Mouse (Mus musculus) frontal cortex, postnatal 25 days (tissue): ENCODE results near the gene Mindy1.

ENCODE experiments used
- DNase-seq, 2 experiments: peaks; one replicate each; pipeline ENCODE4 v3.0.0; 2022; ENCODE audit warnings: low spot score in 2 of 2

Gene Mindy1

DNA sequence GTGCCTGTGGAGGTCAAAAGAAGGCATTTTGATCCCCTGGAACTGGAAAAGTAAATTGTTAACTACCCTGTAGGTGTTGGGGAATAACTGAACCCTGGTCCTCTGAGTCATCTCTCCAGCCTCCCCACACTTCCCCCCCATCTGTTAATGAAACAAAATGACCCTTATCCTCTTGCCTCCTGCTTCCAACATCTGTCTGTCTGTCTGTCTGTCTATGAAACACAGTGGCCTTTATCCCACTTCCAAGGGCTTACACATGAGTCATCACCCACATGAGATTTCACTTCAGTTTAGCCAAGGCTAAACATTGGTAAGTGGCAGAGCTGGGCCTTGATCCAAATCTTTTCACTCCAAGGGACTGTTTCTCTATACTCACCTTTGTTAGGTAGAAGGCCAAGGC, 13.3 kb upstream of the Mindy1 start:
- no peak for DNase-seq

DNA sequence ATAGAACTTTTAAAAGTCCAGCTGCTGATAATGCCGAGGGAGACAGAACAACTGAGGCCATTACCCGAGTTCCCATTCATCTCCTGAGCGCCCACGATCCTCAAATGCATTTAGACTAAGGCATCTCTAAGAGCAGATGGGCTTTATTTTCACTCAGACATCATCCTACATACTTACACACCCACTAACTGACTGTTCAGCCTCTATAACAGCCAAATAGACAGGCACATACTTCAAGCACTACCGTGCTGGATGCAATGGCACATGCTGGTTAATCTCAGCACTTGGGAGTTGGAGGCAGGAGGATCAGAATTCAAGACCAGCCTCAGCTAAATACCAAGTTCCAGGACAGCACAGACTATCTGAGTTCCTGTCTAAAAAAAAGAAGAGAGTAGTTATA, 11.4 kb upstream of the Mindy1 start:
- no peak for DNase-seq

DNA sequence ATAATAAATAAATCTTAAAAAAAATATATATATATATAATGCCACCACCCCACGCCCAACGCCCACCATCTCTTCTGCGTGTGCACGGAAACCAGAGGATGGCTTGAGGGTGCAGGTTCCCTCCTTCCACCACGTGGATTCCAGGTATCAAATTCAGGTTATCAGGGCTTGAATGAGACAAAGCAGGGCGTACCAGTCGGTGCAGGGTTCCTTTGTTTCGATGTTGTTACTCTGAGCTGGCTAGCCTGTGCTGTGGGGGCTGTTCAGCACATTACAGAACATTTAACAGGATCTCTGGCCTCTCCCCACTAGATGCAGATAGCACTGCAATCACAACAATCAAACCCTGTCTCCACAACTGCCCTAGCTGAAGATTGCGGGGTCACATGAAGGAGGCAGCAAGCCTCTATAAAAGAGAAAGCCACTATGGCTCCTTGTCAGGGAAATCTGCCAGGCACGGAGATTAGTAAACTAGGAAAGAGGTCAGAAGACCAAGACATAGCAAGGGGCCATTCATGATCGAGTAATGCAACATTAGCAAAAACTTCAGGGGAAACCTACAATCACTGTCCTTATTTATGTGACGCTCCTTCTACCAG, 10.3 kb upstream of the Mindy1 start:
- DNase-seq, result no peak

DNA sequence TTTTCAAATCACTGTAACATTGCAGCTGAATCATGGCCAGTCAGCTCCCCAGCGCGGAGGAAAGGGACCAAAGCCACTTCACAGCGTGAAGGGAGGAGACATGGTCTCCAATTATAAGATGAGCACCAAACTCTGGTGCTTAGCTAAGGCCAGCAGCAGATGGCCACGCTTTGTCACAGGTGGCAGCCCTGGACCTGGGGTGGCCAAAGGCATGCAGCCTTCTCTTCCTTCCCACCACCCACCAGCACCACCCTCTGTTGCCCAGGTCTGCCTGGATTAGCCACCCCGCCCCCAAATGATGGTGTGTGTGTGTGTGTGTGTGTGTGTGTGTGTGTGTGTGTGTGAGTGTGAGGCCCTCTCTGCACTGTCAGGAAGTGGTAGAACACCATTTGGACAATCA, 7.7 kb upstream of the Mindy1 start:
- DNase-seq, result no peak

DNA sequence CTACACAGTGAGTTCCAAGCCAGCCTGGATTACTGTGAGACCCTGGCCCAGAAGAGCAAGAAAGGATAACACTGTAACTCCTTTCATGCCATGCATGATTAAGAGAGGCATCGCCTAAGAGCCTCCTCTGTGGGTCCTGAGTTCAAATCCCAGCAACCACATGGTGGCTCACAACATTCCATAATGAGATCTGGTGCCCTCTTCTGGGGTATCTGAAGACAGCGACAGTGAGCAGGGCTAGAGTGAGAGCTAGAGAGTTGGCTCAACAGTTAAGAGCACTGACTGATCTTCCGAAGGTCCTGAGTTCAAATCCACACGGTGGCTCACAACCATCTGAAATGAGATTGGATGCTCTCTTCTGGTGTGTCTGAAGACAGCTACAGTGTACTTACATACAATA, 6.7 kb upstream of the Mindy1 start:
- DNase-seq, result no peak

DNA sequence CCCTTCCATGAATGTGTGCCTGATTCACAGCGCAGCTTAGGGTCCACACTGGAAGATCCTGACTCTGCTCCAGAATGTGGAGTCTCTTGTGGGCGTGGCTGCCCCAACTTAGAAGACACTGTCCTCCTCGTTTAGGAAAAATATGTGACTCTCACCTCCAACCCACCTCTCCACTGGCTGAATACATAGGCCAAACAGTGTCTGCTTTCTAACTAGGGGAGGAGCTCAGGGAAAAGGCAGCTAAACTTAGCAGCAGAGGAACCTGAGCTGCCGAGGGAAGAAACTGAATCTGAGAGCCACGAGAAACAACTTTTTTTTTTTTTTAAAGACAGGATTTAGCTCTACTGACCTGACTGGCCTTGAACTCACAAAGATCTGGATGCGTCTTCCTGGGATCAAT, 6.0 kb upstream of the Mindy1 start:
- DNase-seq, result no peak

DNA sequence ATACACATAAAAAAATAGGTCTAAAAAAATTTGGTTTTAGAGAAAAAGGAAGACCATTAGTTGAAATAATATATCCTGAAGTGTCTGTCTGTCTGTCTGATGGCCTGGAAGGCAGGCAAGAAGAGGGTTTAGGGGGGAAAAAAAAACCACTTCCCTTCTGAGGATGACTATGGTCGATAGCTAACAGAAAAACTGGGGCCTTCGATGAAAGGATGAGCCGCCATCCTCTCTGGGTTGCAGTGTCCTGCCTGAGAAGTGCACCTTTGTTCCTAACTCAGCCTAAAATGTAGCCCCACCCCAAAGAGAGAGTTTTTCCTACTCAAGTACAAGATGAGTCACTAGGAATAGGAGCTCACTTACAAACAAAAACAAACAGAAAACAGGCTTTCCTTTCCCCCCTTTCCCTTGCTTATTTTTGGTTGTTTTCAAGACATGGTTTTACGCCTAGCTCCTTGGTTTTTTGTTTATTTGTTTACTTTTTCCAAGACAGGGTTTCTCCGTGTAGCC, 4.7 kb upstream of the Mindy1 start:
- DNase-seq, result no peak

DNA sequence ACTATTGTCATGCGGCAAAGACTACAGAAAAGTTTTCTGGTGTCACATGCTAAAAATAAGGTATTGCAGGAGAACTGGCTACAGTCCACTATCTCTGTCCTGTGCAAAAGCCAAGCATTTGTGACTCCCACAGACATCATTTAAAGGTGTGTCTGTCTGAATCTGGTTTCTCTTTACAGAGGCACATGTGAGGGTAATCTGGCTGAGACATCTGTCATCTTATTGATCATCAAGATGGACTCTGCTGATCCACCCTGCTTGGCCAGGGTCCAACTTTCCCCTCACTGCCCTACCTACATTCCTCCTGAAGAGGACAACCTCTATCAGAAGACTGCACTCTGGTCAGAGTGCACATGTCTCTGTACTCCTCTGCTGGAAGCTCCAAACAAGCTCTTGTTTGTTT, 4.0 kb upstream of the Mindy1 start:
- DNase-seq, result no peak

DNA sequence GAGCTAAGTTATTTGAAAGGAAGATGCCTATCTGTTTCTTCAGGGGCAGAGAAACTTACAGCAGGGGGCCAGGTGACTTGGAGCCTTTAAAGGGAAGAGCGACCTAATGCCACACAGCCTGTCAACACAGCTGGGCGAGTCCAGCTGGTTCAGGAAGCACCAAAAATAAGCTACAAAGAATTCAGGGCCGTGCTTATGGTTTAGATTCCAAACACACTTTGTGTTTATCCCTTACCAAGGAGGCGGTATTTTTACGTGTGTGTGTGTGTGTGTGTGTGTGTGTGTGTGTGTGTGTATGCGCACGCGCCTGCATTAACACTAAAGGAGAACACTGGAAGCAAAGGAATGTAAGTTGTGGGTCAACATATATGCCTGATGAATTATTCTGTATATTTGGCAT, 398 bp upstream of the Mindy1 start:
- no peak for DNase-seq

DNA sequence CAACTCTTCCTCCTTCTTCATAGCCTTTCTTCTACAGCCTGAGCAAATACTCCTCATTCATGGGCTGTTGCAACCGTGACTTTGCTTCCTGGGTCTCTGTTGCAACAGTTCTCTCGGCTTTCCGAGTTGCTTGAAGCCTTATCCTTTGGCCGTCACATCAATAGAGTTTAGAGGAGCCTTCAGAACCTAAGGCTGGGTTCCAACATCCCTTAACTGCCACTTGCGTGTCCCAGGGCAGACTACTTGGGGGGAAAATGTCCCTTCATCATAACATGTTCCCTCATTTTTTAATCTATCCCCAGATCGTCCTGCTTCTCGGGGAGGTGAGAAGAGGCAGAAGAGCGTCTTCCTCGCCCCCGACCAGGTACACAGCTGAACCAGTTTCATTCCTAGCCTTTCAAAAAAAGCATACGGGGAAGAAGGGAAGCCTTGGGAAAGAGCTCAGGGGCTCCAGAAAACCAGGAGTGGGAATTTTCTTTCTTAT, 1.3 kb downstream of the Mindy1 start:
- no peak for DNase-seq

DNA sequence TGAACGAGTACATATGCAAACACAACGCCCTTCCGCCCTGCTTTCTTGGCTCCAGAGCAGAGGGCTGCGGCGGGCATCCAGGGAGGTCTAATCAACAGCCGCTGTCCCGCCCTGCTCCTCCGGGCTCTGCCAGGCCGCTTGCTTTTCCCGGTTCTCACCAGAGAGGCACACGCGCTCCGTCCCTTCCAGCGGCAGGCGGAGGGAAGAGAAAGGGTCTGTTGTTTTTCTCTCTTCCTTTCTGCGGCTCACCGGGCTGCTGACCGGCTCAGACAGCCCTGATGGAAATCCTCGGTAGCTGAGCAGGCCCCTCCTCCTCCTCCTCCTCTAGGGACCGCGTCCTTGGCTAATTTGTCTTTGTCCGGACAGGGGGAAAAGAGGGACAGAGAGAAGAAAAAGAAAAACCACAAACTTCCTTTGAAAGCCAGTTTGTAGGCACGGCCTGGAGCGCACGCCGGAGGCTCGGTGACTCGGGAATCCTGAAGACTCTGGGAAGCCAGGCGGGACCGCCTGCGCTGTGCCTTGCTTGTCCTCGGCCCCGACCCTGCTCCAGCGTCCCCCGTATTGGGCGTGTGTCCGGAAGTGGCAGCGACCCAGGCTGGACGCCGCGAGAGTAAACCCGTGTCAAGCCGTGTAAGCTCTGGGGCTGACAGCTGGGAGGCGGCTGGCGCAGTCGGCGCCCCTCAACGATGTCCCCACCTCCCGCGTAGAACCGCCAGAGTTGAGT, 1.9 kb downstream of the Mindy1 start:
- DNase-seq, result peak; percentile 47 to 64

DNA sequence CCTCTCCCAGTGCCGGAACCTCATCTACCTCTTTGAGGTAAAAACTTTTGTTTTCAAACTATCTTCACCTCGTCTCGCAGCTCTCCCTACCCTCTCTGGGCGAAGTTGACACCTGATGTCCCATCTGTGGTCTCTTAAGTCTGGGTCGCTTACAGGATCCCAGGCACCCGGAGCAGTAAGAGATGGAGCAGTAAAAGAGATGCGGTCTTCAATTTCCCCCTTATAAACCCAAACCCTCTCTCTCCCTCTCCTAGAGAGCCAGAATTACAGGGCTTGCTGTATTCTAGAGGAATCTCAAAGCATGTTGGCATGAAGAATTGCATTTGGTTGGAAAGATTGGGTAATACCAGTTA, 2.4 kb downstream of the Mindy1 start:
- DNase-seq, result no peak

DNA sequence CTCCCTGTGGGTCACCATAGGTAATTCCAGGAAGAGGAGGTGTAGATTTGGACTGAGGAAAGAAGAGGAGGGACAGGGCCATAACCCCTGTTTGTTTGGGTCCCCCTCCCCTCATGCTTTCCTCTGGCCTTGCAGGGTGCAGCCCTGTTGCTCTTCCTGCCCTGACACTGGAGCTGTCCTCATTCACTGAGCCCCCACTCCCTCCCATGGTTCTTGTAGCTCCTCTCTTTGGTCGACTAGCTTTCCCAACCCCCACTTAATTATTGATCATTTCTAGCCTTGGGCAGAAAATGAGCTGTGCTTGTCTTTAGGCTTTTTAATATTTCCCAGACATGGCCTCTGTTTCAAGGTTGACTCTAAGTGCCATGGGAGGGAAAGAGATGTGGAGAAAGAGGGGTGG, 2.9 kb downstream of the Mindy1 start:
- DNase-seq, result no peak

DNA sequence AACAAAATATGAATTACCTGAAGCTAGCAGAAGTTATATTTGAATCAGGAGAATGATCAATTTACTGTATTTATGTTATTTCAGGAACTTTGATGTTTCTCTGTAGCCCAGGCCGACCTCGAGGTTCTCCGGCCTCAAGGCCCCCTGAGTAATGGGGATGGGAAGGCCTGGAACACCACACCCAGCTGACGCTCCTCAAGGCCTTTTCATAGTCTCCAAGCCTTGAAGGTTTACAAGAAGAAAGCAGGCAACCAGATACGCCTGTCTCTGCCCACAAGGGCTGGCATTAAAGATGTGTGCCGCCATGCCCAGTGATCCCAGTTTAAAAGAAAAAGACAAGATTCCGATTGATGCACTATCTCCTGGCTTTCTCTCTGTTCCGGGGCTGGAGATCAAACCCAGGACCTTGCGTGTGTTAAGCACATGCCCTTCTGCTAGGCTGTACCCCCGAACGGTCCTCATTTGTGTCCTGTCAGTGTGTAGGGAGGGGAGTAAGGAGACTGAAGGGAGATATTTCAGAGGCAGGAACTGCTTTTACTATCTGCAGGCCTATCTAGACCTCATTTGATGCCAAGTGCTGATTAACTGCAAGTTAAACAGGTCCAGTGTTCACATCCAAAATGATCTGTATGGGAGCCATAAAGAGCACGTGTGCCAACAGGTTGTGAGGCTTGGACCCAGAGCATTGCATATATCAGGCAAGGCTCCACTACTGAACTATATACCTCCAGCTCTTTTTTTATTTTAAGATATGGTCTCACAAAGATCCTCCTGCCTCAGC, 3.5 kb downstream of the Mindy1 start:
- DNase-seq, result no peak

DNA sequence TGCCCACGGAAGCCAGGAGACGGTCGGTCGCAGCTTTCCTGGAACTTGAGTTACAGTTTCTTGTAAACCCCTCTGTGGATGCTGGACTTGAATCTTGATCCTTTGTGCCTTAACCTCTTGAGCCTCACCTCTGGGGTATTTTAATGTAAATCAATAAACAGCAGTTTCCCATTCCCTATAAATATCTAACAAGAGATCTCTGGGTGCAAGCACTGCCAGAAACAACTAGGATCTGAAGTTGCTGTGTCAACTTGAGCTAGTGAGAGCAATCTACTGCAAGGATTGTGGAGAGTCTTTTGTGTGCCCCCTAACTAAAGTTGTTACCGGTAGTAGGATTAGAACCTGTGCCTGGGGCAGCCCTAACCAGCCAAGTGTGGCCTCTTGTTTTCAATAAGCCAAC, 4.2 kb downstream of the Mindy1 start:
- no peak for DNase-seq

DNA sequence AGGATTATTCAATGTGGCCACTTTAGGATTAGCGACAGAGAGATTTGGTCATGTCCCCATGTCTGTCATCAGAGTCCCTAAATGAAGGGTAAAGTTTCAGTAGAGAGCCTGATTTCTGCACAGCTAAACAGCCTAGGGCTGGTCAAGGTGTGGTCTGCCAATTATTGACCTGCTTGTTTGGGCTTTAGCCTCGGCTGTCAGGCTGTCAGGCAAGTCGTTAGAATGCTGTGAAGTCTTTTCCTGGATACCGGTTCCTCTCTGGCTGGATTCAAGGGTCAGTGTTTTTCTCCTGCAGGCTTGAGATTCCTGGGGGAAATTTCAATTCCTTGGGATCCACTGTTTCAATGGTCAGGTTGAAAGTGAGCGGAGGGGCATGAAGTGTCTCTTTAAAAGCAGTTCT, 4.9 kb downstream of the Mindy1 start:
- DNase-seq, result no peak

DNA sequence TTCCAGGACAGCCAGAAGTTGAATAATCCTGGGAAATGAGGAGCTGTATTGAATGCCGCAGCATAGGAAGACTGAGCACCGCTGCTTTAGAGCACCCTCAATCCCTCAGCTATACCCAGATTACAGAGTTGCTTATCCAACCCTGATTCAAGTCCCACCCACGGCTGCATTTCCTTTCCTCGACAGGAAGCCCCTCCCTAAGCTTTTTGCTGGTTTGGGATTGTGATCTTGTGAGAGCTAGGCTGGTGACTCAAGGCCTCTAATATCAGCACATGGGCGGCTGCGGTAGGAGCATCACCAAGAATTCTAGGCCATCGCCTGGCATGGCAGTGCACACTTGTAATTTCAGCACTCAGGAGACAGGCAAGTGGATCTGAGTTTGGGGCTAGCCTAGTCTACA, 5.4 kb downstream of the Mindy1 start:
- DNase-seq, result no peak

DNA sequence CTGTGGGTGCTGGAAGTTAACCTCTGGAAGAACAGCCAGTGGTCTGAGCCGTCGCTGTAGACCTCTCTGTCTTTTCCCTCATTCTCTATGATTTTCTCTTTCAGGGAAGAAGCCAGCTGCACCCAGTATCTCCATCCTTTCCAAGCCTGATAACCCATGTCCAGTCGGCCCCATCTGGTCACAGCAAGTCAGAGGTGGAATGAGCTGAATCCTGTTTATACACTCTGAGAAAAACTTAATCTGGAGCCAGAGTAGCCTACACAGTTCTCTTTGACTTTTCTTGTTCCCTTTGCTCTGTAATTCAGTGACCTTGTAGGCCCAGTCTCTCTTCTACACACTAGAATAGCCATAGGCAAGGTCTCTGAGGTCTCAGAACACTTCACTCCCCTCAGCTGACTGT, 6.4 kb downstream of the Mindy1 start:
- DNase-seq, result no peak

DNA sequence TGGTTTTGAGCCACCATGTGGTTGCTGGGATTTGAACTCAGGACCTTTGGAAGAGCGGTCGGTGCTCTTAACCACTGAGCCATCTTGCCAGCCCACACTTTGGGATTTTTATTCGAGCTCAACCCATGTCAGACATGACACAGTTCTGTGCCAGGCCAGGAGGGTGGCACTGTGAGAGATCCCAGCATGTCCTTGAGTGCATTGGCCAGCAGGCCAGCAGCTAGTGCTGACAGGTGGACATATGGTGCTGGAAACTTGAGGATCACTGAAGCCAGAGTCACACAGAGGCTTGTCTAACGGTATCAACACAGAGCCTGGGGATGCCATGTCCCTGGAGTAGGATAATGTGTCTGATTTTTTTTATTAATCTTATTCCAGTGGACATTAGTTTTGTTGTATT, 8.3 kb downstream of the Mindy1 start:
- DNase-seq, result no peak

DNA sequence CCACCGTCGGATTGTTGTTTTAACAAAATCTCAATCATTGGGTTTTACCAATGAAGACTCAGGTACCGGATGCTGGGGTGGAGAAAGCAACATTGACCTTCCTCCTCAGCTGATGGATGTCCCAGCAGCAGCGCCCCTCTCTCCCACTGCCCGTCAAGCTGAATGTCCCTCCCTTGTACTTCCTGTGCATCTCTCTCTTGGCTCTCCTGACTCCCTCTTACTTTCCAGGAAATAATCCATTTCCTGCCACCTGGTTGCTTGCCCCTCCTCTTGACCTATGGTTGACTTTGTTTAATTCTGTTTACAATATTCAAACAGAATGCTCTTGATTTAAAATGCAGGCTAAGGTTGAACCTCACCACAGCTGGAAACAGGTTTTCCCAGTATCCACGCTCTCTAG, 9.0 kb downstream of the Mindy1 start:
- DNase-seq, result no peak

DNA sequence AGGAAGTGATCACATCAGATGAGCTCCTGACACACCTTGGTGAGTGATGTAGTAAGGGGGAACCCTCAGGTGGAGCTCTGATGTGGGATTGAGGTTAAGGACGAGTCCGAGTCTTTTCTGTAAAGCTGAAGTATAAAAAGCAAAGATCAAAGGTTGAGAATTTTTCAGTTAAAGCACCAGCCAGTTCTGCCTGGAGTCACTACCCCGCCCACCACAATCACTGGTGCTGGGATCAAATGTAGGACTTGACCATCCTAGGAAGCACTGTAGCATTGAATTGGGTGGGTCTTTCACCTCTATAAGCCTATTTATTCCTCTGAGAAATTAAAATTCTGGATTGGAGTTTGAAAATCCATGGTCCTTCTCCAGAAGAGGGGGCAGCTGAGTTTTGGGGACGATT, 9.9 kb downstream of the Mindy1 start:
- DNase-seq, result no peak

DNA sequence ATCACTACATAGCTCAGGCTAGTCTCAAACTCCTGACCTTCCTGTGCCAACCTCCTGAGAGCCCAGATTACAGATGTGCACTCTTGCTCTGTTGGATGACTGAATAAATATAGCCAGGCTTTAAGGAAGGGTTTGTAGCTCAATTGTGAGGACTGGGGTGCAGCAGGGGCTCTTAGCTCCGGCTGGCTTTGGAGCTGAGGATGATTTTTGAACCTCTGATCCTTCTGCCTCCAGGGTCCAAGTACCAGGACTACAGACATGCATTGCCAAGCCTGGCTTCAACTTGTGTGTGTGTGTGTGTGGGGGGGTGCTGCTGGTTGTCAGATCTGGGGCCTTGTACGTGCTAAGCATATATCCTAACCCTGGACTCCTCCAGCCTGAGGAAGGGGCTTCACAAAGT, 11.8 kb downstream of the Mindy1 start:
- DNase-seq, result no peak

DNA sequence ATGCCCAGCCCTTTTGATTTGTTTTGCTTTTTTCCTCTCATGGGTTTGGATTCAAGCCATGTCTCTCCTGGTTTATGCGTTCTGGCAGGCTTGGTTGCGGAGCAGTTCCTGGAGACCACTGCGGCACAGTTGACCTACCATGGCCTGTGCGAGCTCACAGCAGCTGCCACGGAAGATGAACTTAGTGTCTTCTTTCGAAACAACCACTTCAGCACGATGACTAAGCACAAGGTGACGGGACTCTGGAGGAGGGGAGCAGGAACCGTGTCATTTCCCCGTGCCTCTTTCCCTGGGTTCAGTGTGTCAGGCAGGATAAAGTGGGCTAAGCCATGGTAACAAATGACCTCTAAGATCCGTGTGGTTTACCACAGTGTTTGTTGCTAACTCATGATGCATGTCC, 12.4 kb downstream of the Mindy1 start:
- DNase-seq, result no peak
